Mouse (Mus musculus) layer of hippocampus, adult 8-10 months (tissue): ENCODE measurements around the gene Rab24. TPM values are rescaled to one million over a fixed set of nuclear protein-coding genes. Genes with fewer than 3 reads are reported as not detected.
A peak's percentile ranks its signal among the peaks of the same experiment; 100 is the strongest.

Experiments used
- DNase-seq, 2 experiments: peaks; one replicate each; pipeline ENCODE4 v3.0.0; 2022; ENCODE audit warnings: low spot score in 2 of 2
- total RNA-seq, 4 experiments: library from RNA; stranded (reverse); gene quantifications; 2 replicates each; pipeline ENCODE4 v1.2.4; 2022

The Rab24 gene
- total RNA-seq, 4 experiments from 2014 or later = 75.4 to 84.1 (median 80.8) TPM

DNA sequence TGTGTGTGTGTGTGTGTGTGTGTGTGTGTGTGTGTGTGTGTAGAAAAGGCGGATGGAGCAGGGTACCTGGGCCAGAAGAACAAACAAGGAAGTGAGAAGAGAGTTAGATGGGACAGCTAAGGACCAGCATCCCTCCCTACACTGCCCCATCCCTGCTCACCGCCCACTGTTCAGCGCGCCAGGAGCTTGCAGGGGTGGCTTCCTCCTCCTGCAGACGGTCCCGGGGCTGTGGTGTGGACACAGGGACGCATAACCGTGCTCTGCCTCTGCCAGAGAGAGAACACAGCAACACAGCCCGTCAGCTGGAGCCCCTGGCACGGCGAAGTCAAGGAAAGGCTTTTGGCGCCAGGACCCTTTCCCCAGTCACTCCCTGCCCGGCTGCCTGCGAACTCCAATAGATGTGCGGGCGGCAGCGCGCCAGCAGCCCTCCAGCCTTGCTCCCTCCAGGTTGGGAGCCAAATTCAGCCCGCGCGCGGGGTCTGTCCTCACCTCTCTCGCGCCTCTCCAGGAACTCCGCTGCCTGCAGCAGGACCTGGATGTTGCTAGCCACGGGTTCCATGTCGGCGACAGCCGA, 7.5 kb upstream of the Rab24 start:
- DNase-seq = no peak

DNA sequence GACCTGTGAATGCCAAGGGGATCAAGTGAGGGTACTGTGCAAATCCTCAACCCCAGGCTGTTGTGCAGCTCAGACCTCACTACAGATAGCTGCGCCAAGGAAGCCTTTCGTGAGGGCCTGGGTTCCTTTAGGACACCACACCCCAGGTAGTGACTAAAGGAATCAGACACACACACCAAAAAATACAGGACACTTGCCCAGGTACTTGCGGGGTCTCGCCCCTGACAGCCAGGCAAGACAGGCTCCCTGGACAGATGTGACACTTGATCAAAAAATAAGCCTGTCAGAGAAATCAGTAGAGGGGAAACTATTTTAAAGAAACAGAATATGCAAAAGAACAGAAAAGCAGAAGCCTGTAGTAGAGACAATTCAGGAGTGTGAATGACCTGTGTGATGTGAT, 6.9 kb upstream of the Rab24 start:
- DNase-seq = no peak

DNA sequence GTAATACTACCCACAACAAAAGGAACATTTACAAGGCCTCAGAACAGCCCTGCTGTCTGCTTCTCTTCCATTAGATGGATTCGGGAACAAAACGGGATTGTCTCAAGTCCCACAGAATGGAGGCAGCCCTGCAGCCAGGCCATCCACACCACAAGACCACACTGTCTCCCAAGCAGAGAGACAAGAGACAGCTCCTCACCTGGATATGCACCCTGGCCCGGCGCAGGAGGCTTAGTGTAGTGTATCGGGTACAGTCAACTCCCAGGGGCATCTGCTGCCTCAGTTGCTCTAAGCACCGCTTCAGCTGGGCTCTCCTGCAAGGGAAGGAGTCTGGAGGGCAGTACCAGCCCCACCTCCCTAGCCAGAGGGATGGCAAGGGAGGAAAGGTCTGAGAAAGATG, 6.4 kb upstream of the Rab24 start:
- no peak for DNase-seq

DNA sequence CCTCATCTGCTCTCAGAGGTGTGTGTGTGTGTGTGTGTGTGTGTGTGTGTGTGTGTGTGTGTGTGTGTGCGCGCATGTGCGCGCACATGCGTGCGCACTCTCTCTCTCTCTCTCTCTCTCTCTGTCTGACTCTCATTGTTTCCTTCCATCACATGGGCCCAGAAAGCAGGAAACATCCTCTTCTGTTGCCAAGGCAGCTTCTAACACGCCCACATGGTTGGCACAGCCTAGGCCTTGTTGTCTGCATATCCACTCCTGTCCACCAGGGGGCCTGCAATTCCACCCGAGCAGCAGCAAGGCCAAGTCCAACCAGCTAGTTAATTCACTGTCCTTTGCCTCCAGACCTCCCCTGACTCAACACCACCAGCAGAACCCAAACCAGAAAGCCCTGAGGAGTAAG, 5.9 kb upstream of the Rab24 start:
- DNase-seq = peak; percentile 92 to 94

DNA sequence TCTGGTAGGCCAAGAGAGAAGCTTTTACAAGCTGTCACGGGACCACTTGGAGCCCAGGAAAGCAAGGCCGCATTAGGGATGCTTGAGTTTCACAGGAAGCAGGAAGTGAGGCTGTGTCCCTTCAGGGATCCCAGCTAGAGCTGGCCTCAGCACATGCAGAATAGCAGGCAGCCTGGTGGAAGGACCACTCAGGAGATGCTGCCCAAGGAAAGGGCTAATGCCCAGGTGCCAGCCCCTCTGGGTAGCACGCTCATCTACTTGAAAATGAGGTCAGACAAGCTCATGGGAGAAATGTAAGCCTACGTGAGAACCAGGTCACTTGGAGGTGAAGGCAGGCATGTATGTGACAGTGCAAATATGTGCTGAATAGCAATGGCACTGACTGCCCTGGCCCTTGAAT, 5.4 kb upstream of the Rab24 start:
- no peak for DNase-seq

DNA sequence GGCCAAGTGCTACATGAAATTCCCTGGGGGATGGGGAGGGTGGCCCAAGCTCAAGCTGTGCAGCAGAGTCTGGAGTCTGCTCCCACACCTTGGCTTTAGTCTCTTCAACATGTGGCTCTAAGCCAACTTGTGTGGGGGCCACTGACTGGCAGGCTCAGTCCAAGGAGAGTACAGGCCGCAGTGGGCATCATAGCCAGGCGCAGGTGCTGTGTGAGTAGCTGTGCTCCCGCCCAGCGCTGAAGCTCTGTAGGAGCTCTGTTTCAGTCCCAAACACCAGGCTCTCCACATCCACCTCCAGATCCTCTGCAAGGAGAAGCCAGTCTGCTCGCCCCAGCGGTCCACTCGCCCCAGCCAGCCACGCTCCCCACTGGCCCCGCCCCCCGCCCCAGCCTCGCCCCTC, 3.9 kb upstream of the Rab24 start:
- DNase-seq = no peak

DNA sequence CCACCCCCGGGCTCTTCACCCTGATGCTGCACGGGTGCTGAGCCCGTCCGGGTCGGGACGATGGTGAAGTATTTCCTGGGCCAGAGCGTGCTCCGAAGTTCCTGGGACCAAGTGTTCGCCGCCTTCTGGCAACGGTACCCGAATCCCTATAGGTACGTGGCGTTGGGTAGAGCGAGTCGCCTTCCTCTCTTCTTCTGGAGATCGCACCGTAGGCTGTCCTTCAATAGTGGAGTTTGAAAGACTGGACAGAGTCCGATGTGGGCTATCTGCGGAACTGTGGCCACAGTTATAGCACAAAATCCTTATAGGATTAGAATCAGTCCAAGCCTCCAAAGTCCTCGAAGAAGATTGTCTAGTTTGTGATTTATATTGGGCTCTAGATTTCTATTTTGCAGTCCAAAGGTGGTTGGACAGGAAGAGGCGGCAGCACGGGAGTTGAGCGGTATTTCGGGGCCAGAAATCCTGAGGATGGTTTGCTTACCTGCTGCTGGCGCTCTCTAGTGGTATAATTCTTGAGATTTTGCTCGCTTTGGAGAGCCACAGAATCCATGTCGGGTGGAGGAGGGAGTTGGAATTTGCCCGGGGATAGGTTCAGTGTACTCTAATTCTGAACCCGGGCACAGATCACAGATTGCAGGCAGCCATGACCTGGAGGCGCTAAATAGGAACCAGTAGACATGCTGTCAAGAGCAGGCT, 532 bp upstream of the Rab24 start:
- DNase-seq = no peak

DNA sequence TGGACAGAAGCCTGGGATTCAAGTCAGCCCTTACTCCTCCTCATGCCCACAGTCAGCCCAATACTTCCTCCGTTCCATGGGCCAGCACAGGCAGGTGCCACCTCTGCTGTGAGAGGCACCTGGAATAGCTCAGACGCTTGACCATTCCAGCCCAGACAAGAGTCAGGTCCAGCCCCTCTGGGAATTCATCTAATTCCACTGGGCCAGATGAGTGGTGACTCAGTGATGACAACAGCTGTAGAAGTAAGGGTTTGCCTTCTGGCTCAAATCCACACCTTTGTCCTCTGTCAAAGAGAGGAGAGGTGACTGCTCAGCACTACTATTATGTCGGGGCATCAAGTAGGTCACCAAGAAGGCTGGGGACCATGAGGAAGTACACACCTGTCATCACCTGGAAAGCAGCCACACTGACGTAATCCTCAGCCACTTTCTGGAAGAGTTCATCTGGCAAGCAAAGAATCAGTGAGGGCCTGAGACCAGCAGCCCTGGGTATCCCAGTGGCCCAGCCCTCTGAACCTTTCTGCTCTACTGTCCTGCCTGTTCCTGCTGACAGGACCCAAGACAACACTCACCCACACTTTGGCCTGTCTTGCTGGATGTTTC, 1.7 kb downstream of the Rab24 start, which contains the start of gene Prelid1:
TSS of gene Prelid1 (plus strand) at position 570 of the 603 bp plus-strand sequence.
- no peak for DNase-seq

DNA sequence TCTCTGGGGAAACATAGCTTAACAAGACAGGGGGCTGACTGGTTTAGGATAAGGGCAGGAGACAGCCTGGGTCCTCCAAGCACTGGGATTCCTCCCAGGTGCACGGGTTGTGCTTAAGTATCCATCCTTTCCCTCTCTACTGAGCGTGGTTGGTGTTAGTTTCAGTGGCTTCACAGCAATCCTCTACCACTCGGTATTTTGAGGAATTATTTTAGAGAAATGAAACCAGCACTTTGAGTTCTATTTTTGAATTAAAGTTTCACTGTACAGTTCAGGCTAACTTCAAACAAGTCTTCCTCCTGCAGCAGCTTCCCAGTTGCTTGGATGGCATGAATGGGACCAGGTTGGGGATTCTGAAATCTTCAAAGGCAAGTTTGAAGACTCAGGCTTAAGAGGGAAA, 3.4 kb downstream of the Rab24 start:
- DNase-seq = no peak

DNA sequence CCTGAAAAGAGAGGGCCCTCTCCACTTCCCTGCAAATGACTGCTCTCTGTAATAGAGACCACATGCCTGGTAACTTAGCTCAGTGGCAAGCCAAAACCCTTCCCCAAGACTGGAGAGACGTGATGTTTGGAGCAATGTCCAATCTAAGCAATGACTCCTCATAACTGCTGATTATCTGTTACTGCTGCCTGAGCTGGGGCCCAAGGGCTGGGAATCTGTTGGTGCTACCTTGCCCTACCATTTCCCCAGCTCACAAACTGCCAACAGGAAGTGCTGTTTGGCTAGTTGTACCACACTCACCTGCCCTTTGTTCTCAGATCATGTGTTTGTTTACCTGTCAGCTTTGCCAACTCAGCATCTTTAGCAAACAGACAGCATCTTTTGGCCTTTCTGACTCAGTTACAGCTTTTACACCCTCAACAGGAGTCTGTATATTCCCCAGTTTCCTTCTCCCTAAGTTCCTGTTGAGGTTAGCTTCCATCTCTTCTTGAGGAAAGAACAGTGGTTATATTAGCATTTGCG, 6.8 kb downstream of the Rab24 start:
- DNase-seq = no peak

DNA sequence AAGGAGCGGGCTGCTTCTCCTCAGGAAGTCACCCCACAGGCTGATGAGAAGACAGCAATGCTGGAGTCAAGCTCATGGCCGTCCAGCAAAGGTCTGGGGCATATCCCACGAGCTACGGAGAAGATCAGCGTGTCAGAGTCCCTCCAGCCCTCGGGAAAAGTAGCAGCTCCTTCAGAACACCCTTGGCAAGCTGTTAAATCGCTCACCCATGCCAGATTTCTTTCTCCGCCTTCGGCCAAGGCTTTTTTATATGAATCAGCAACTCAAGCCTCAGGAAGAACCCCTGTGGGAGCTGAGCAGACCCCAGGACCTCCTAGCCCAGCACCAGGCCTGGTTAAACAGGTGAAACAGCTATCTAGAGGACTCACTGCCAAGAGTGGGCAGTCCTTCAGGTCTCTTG, 8.7 kb downstream of the Rab24 start:
- DNase-seq = no peak

DNA sequence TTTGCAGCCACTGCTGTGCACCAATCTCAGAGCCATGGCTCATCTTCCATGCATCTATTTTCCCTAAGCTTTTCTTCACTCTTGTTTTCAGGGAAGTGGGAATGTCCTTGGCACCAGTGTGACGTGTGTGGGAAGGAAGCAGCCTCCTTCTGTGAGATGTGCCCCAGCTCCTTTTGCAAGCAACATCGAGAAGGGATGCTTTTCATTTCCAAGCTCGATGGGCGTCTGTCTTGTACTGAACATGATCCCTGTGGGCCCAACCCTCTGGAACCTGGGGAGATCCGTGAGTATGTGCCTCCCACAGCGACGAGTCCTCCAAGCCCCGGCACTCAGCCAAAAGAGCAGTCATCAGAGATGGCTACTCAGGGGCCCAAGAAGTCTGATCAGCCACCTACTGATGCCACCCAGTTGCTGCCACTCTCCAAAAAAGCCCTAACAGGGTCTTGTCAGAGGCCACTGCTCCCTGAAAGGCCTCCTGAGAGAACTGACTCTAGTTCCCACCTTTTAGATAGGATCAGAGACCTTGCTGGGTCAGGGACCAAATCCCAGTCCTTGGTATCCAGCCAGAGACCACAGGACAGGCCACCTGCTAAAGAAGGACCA, 9.6 kb downstream of the Rab24 start:
- DNase-seq = peak in 1 of 2 experiments; percentile 56

DNA sequence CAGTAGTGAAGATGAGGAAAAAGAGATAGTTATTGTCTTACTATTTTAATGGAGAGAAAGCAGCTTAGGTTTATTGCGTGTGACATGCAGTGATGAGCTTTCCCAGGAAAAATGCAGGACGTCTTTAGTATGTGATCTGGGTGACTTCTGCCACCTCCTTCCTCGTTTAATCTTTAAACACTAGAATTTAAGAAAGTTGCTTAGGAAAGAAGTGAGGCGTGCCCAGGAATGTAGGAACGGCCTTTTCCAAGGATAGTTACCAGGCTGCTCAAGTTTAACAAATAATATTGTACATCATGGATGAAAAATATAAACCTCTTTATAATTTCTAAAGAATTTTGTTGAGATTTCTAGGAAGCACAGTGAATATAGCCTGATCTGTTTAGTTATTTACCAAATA, 20.8 kb downstream of the Rab24 start:
- no peak for DNase-seq

DNA sequence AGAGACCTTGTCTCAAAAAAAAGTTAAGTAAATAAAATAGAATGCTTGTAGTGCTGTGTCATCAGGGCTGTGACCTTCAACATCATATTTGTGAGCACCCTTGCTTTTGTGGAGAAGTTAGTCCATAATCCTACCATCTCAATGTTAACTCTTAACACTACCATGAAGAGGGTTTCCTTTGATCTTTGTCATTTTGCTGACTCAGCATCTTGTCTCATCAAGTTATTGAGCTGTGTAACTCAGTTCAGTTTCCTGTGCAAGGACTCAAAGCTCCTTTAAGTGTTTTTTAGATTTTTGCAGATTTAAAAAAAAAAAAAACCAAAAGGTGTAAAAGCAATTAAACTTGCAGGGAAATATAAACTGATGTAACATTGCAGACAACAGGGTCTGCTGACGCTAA, 25.0 kb downstream of the Rab24 start:
- DNase-seq = no peak

DNA sequence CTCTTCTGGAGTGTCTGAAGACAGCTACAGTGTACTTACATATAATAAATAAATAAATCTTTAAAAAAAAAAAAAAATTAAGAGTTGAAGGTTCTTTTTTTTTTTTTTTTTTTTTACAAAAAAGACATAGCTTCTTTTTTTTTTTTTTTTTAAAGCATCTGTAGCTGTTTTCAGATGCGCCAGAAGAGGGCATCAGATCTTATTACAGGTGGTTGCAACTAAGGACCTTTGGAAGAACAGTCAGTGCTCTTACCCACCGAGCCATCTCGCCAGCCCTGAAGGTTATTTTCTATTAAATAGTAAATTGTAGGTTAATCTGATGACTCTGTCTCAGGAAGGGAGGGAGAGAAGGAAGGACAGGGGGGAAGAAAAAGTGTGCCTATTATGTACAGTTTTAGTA, 32.9 kb downstream of the Rab24 start:
- DNase-seq = no peak

DNA sequence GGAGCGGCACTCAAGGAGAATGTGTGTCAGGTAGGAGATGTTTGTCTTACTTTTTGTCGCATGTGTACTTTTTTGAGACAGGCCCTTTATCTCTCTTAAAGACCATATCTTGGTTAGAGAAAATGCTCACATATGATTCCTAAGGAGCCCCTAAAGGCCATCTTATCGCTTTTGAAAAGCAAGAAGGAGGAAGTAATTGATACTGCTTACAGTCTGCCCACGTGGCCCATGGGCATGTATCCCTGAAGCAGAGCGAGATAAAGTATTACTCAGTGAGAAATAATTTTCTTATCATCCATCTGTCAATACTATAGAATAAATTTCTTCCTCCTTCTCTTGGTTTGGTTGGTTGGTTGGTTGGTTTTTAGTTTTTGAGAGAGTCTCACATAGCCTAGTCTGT, 44.1 kb downstream of the Rab24 start:
- no peak for DNase-seq

DNA sequence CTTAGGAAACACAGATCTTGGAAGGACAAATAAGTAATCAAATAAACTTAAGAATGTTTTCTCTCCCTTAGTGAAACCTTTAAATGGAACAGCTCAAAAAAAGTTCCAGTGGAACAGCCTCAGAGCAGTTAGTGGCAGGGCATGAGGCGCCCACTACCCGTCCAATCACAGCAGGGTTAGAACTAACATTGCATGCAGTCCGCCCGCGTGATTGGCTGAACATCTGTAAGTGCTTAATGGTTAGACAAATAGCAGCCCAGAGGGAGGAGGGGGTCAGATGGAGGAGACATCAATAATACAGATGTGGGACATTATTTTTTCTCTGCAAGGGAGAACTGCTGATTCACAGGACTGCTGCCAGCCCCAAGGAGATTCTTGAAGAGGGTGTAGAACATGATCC, 44.5 kb downstream of the Rab24 start:
- DNase-seq = no peak

Other genes with a start within 250 kb of the Rab24 start
- gene Uimc1, start 221.6 kb downstream of the Rab24 start, total RNA-seq = 10 to 100 TPM; 22.3 to 28.3 (median 25.1) TPM
- gene Zfp346, start 216.6 kb downstream of the Rab24 start, total RNA-seq = 10 to 100 TPM; 44.4 to 53.3 (median 51.5) TPM
- gene Gm17617, start 188.4 kb downstream of the Rab24 start, total RNA-seq = not detected
- 1 to 10 TPM in 1 of 4 experiments, under 1 TPM in 3; 0.37 to 1.2 (median 0.59) TPM for gene Fgfr4, start 169.3 kb downstream of the Rab24 start, total RNA-seq
- 100 to 1,000 TPM; 107 to 141 (median 129) TPM for gene Nsd1, start 112.2 kb downstream of the Rab24 start, total RNA-seq
- 100 to 1,000 TPM; 133 to 152 (median 139) TPM for gene Prelid1, start 1.4 kb downstream of the Rab24 start, total RNA-seq
- 1 to 10 TPM in 2 of 4 experiments, under 1 TPM in 2; 0.82 to 1.5 (median 1.0) TPM for gene Mxd3, start 7.9 kb upstream of the Rab24 start, total RNA-seq
- 10 to 100 TPM; 56.6 to 72.8 (median 65.0) TPM for gene Lman2, start 40.8 kb upstream of the Rab24 start, total RNA-seq
- 10 to 100 TPM; 86.8 to 97.9 (median 95.0) TPM for gene Rgs14, start 47.8 kb upstream of the Rab24 start, total RNA-seq
- not detected for gene Slc34a1, start 76.2 kb upstream of the Rab24 start, total RNA-seq
- not detected for gene Pfn3, start 93.3 kb upstream of the Rab24 start, total RNA-seq
- gene F12, start 104.8 kb upstream of the Rab24 start, total RNA-seq = 1 to 10 TPM in 1 of 4 experiments, under 1 TPM in 2, not detected in 1; 0.43 to 1.5 (median 0.74) TPM
- gene Grk6, start 123.1 kb upstream of the Rab24 start, total RNA-seq = 10 to 100 TPM; 61.4 to 74.2 (median 67.5) TPM
- 10 to 100 TPM; 57.5 to 73.5 (median 60.4) TPM for gene Prr7, start 142.3 kb upstream of the Rab24 start, total RNA-seq
- 100 to 1,000 TPM; 295 to 399 (median 333) TPM for gene Dbn1, start 166.2 kb upstream of the Rab24 start, total RNA-seq
- gene Pdlim7, start 191.7 kb upstream of the Rab24 start, total RNA-seq = 10 to 100 TPM; 88.7 to 99.2 (median 95.5) TPM
- gene Dok3, start 207.3 kb upstream of the Rab24 start, total RNA-seq = 10 to 100 TPM in 2 of 4 experiments, 1 to 10 TPM in 2; 6.4 to 20.4 (median 12.1) TPM
- gene Ddx41, start 214.7 kb upstream of the Rab24 start, total RNA-seq = 10 to 100 TPM; 54.4 to 64.1 (median 56.3) TPM
- 100 to 1,000 TPM in 2 of 4 experiments, 10 to 100 TPM in 2; 84.9 to 113 (median 94.5) TPM for gene Fam193b, start 249.2 kb upstream of the Rab24 start, total RNA-seq